In genomic region chr11:58981541-58982447, GRCm38 (mm10) we compare ENCODE assay signal across 10 mouse cellular contexts. TPM values are rescaled to one million over a fixed set of nuclear protein-coding genes. Genes with fewer than 3 reads are reported as not detected.
DNase-seq lines count a peak whose midpoint lies in the region; ATAC-seq and TF ChIP-seq lines count a peak whose summit lies in the region.
"Had no signal": no experiment of that assay in that cellular context is flagged by ENCODE, and none has a peak within 500 bp of the region (broad histone marks: within the 10 kb centered on the region; RNA-seq: fewer than 3 reads in every experiment).

No protein-coding gene starts in this region.

- no peak overlapping the region for H3K27ac ChIP-seq in midbrain, embryonic 13.5 days
- no peak overlapping the region for H3K27ac ChIP-seq in midbrain, embryonic 15.5 days
- H3K27ac ChIP-seq in lung, postnatal 0 days (ENCODE audit: low read length) = no peak overlapping the region
- H3K27ac ChIP-seq: embryonic facial prominence, embryonic 13.5 days; stomach, embryonic 15.5 days had no signal

- TF ChIP-seq EP300 in lung, postnatal 0 days (IDR thresholded peaks at IDR 0.05) = no peak

- no peaks in the 10 kb centered on the region for H3K27me3 ChIP-seq in midbrain, embryonic 13.5 days
- H3K27me3 ChIP-seq in midbrain, embryonic 15.5 days (replicated peaks) = no peaks in the 10 kb centered on the region
- H3K27me3 ChIP-seq in lung, postnatal 0 days (replicated peaks; ENCODE audit: insufficient read depth, low read length) = no peaks in the 10 kb centered on the region
- H3K27me3 ChIP-seq: embryonic facial prominence, embryonic 13.5 days; stomach, embryonic 15.5 days had no signal

- 46% methylated on average over 14 of the region's 14 CpGs for WGBS in midbrain, embryonic 13.5 days
- WGBS in midbrain, embryonic 15.5 days = 46% methylated on average over 14 of the region's 14 CpGs
- 41% methylated on average over 12 of the region's 14 CpGs for WGBS in lung, postnatal 0 days

- ATAC-seq in midbrain, embryonic 13.5 days = no peak
- no peak for ATAC-seq in midbrain, embryonic 15.5 days (replicated peaks)
- no peak for ATAC-seq in lung, postnatal 0 days

- H3K9ac ChIP-seq in midbrain, embryonic 13.5 days (replicated peaks) = 0 out of 2 replicates have a peak overlapping the region, but pooled peaks have one; percentile 3
- H3K9ac ChIP-seq in midbrain, embryonic 15.5 days = no peak overlapping the region
- H3K9ac ChIP-seq in lung, postnatal 0 days (replicated peaks; ENCODE audit: low read depth) = no peak overlapping the region
- H3K9ac ChIP-seq: stomach, embryonic 15.5 days had no signal

- no peak overlapping the region for H3K4me2 ChIP-seq in midbrain, embryonic 13.5 days (replicated peaks)
- H3K4me2 ChIP-seq in midbrain, embryonic 15.5 days = no peak overlapping the region
- H3K4me2 ChIP-seq in lung, postnatal 0 days (replicated peaks; ENCODE audit: low read depth, low read length) = no peak overlapping the region
- H3K4me2 ChIP-seq: embryonic facial prominence, embryonic 13.5 days; stomach, embryonic 15.5 days had no signal

- no peak overlapping the region for H3K4me3 ChIP-seq in midbrain, embryonic 13.5 days (replicated peaks)
- no peak overlapping the region for H3K4me3 ChIP-seq in midbrain, embryonic 15.5 days
- no peak overlapping the region for H3K4me3 ChIP-seq in lung, postnatal 0 days (ENCODE audit: low read depth, low read length)
- H3K4me3 ChIP-seq: embryonic facial prominence, embryonic 13.5 days; stomach, embryonic 15.5 days had no signal

- H3K36me3 ChIP-seq in midbrain, embryonic 13.5 days = peaks cover 46% of the 10 kb centered on the region
- peaks cover 19% of the 10 kb centered on the region; the same call in 1 of the 2 replicates for H3K36me3 ChIP-seq in midbrain, embryonic 15.5 days (replicated peaks)
- peaks cover 25% of the 10 kb centered on the region; the same call in 1 of the 2 replicates for H3K36me3 ChIP-seq in lung, postnatal 0 days (ENCODE audit: insufficient read depth, low read length)

- H3K4me1 ChIP-seq in midbrain, embryonic 13.5 days (replicated peaks) = peaks cover 41% of the 10 kb centered on the region
- peaks cover 39% of the 10 kb centered on the region for H3K4me1 ChIP-seq in midbrain, embryonic 15.5 days
- peaks cover 22% of the 10 kb centered on the region for H3K4me1 ChIP-seq in lung, postnatal 0 days (ENCODE audit: insufficient read depth, low read depth, low read length)

- no peaks in the 10 kb centered on the region for H3K9me3 ChIP-seq in midbrain, embryonic 13.5 days
- no peaks in the 10 kb centered on the region for H3K9me3 ChIP-seq in midbrain, embryonic 15.5 days
- no peaks in the 10 kb centered on the region for H3K9me3 ChIP-seq in lung, postnatal 0 days (ENCODE audit: low read length)
- H3K9me3 ChIP-seq: embryonic facial prominence, embryonic 13.5 days; stomach, embryonic 15.5 days had no signal

- peak; percentile 70 for TF ChIP-seq CTCF in lung, postnatal 0 days (IDR thresholded peaks at IDR 0.05)

- intact Hi-C loops in gastrocnemius, postnatal 36 days (cut with DNase I) = no loop called here

- peak; percentile 50 to 77 for DNase-seq in adrenal gland, postnatal 36 days
- DNase-seq in gastrocnemius, postnatal 36 days = peak; percentile 65
- peak; percentile 43 for DNase-seq in kidney, postnatal 14 days
- DNase-seq in lung, postnatal 0 days (ENCODE audit: low spot score) = peak; percentile 77
- peak; percentile 61 for DNase-seq in right cerebral cortex, postnatal 4 days
- no peak for DNase-seq in adipocyte (ENCODE audit: low spot score)

RNA-seq across cellular contexts. Expression of gene Trim11, which starts 3.9 kb away (rescaled TPM):
- polyA plus RNA-seq in midbrain, embryonic 13.5 days (2015; fragmentation: Nextera tagmentation; extraction: Ambion mirVana) = 18.7 and 21.9 TPM in 2 replicates
- 22.1 and 24.1 TPM in 2 replicates for polyA plus RNA-seq in midbrain, embryonic 15.5 days (2015; fragmentation: Nextera tagmentation; extraction: Ambion mirVana)
- 10 to 100 TPM; 23.7 to 25.5 TPM for total RNA-seq in adrenal gland, postnatal 36 days (2021)
- 1 to 10 TPM; 5.6 to 7.4 TPM for total RNA-seq in gastrocnemius, postnatal 36 days (2021)
- polyA plus RNA-seq in lung, postnatal 0 days (2015; fragmentation: Nextera tagmentation; extraction: Ambion mirVana) = 19.1 and 20.2 TPM in 2 replicates

RNA-seq across cellular contexts. Expression of gene Hist3h2a, which starts 27.3 kb away (rescaled TPM):
- 149 and 155 TPM in 2 replicates for polyA plus RNA-seq in midbrain, embryonic 13.5 days (2015; fragmentation: Nextera tagmentation; extraction: Ambion mirVana)
- polyA plus RNA-seq in midbrain, embryonic 15.5 days (2015; fragmentation: Nextera tagmentation; extraction: Ambion mirVana) = 119 and 121 TPM in 2 replicates
- total RNA-seq in adrenal gland, postnatal 36 days (2021) = 10 to 100 TPM; 20.0 to 21.8 TPM
- 10 to 100 TPM in 1 of 2 experiments, 1 to 10 TPM in 1; 9.5 to 10.5 TPM for total RNA-seq in gastrocnemius, postnatal 36 days (2021)
- polyA plus RNA-seq in lung, postnatal 0 days (2015; fragmentation: Nextera tagmentation; extraction: Ambion mirVana) = 21.6 and 28.6 TPM in 2 replicates

RNA-seq across cellular contexts. Expression of gene Trim17, which starts 27.3 kb away (rescaled TPM):
- polyA plus RNA-seq in midbrain, embryonic 13.5 days (2015; fragmentation: Nextera tagmentation; extraction: Ambion mirVana) = 1.1 and 1.3 TPM in 2 replicates
- 1.5 and 2.0 TPM in 2 replicates for polyA plus RNA-seq in midbrain, embryonic 15.5 days (2015; fragmentation: Nextera tagmentation; extraction: Ambion mirVana)
- total RNA-seq in adrenal gland, postnatal 36 days (2021) = under 1 TPM; 0.10 to 0.26 TPM
- total RNA-seq in gastrocnemius, postnatal 36 days (2021) = under 1 TPM; 0.13 to 0.17 TPM
- polyA plus RNA-seq in lung, postnatal 0 days (2015; fragmentation: Nextera tagmentation; extraction: Ambion mirVana) = 0.62 and 0.83 TPM in 2 replicates

RNA-seq across cellular contexts. Expression of gene Hist3h2ba, which starts 33.1 kb away (rescaled TPM):
- polyA plus RNA-seq in midbrain, embryonic 13.5 days (2015; fragmentation: Nextera tagmentation; extraction: Ambion mirVana) = 383 and 402 TPM in 2 replicates
- polyA plus RNA-seq in midbrain, embryonic 15.5 days (2015; fragmentation: Nextera tagmentation; extraction: Ambion mirVana) = 311 and 338 TPM in 2 replicates
- 1 to 10 TPM; 4.5 to 5.8 TPM for total RNA-seq in adrenal gland, postnatal 36 days (2021)
- 1 to 10 TPM; 1.1 to 1.5 TPM for total RNA-seq in gastrocnemius, postnatal 36 days (2021)
- polyA plus RNA-seq in lung, postnatal 0 days (2015; fragmentation: Nextera tagmentation; extraction: Ambion mirVana) = 2.6 TPM in 2 replicates

RNA-seq across cellular contexts. Expression of gene Rnf187, which starts 43.1 kb away (rescaled TPM):
- 453 and 491 TPM in 2 replicates for polyA plus RNA-seq in midbrain, embryonic 13.5 days (2015; fragmentation: Nextera tagmentation; extraction: Ambion mirVana)
- polyA plus RNA-seq in midbrain, embryonic 15.5 days (2015; fragmentation: Nextera tagmentation; extraction: Ambion mirVana) = 626 and 662 TPM in 2 replicates
- total RNA-seq in adrenal gland, postnatal 36 days (2021) = 100 to 1,000 TPM; 173 to 181 TPM
- 10 to 100 TPM; 86.9 to 96.5 TPM for total RNA-seq in gastrocnemius, postnatal 36 days (2021)
- polyA plus RNA-seq in lung, postnatal 0 days (2015; fragmentation: Nextera tagmentation; extraction: Ambion mirVana) = 168 and 169 TPM in 2 replicates
